Mouse (Mus musculus) myocyte (in vitro differentiated cells): Measurements from ENCODE around the gene Efna4.

ENCODE experiments used
- POLR2A ChIP-seq: IDR thresholded peaks from one replicate; pipeline ENCODE4 v1.6.1; 2011; ENCODE audit warnings: low read depth, mild to moderate bottlenecking, control low read depth, moderate library complexity; ENCODE audit not compliant: insufficient read length
- POLR2AphosphoS2 ChIP-seq: IDR thresholded peaks from one replicate; pipeline ENCODE4 v1.6.1; 2011; ENCODE audit warnings: low read depth, control low read depth; ENCODE audit not compliant: insufficient read length
- REST ChIP-seq: IDR thresholded peaks from one replicate; pipeline ENCODE4 v1.6.1; 2011; ENCODE audit warnings: mild to moderate bottlenecking, control low read depth, moderate library complexity; ENCODE audit not compliant: insufficient read depth, insufficient read length
- SRF ChIP-seq: IDR thresholded peaks from one replicate; pipeline ENCODE4 v1.6.1; 2011; ENCODE audit warnings: low read depth; ENCODE audit not compliant: control insufficient read depth, insufficient read length
- TCF12 ChIP-seq: IDR thresholded peaks from one replicate; pipeline ENCODE4 v1.6.1; 2011; ENCODE audit warnings: mild to moderate bottlenecking, control low read depth; ENCODE audit not compliant: poor library complexity, insufficient read depth, severe bottlenecking
- USF1 ChIP-seq: IDR thresholded peaks from one replicate; pipeline ENCODE4 v1.6.1; 2011; ENCODE audit warnings: low read depth, mild to moderate bottlenecking, control low read depth, moderate library complexity

DNA sequence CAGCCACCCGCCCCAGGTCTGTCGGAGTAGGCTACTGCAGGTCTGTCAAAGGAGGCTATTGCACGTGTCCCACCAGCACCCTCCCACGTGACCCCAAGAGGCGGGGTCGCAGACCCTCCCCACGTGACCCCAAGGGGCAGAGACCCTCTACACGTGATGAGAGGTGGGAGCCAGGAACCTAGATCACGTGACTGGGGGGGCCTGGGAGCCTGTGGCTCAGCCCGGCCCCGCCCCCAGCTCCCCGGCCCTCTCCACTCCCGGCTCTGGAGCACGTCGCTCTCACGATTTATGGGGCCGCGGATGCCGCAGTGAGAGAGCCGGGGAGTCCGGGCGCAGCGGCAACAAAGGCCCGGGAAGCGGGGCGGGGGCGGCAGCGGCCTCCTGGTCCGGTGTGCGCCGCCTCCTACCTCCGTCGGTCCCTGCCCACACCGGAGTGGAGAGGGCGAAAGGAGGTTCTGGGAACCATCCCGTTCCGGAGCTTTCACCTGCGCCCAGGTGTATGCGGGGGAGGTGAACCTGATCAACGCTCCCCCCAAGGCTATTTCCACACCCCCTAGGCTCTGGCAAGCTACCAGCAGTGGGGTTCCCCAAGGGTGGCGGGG lies 17.1 kb downstream of the Efna4 start:
- TF ChIP-seq SRF = no peak
- no peak for TF ChIP-seq POLR2AphosphoS2
- no peak for TF ChIP-seq TCF12
- TF ChIP-seq POLR2A = no peak
- peak; percentile 50 for TF ChIP-seq USF1
- TF ChIP-seq REST = no peak
